Mouse (Mus musculus) lung, postnatal 0 days (tissue): ENCODE measurements around the gene Cntf. TPM values are rescaled to one million over a fixed set of nuclear protein-coding genes. Genes with fewer than 3 reads are reported as not detected.
A peak's percentile ranks its signal among the peaks of the same experiment; 100 is the strongest.

ENCODE experiments used
- ATAC-seq: fragments of 200-750 bp; cut with Nextera tagmentation; 2 replicates; pipeline ENCODE4 v1.8.0; 2017; ENCODE audit warnings: moderate library complexity
- DNase-seq: peaks from one replicate; pipeline ENCODE4 v3.0.0-alpha.2; 2016; ENCODE audit warnings: low spot score
- H3K27ac ChIP-seq: fragments of 300-500 bp; sonication (generic); 2 replicates; pipeline ENCODE4 v1.5.1; 2014; ENCODE audit warnings: antibody characterized with exemption, mild to moderate bottlenecking, low read length, mixed read lengths
- H3K27me3 ChIP-seq: fragments of 300-500 bp; sonication (generic); replicated peaks from 2 replicates; pipeline ENCODE4 v1.6.1; 2014; ENCODE audit warnings: low read length, mixed read lengths; ENCODE audit not compliant: insufficient read depth
- H3K36me3 ChIP-seq: fragments of 300-500 bp; sonication (generic); 2 replicates; pipeline ENCODE4 v1.6.1; 2014; ENCODE audit warnings: low read length, mixed read lengths; ENCODE audit not compliant: insufficient read depth
- H3K4me1 ChIP-seq: fragments of 300-500 bp; sonication (generic); 2 replicates; pipeline ENCODE4 v1.6.1; 2014; ENCODE audit warnings: antibody characterized with exemption, low read depth, low read length, mixed read lengths; ENCODE audit not compliant: insufficient read depth
- H3K4me2 ChIP-seq: fragments of 300-500 bp; sonication (generic); replicated peaks from 2 replicates; pipeline ENCODE4 v1.6.1; 2014; ENCODE audit warnings: low read depth, mild to moderate bottlenecking, low read length, moderate library complexity, mixed read lengths
- H3K4me3 ChIP-seq: fragments of 300-500 bp; sonication (generic); 2 replicates; pipeline ENCODE4 v1.5.1; 2014; ENCODE audit warnings: low read depth, low read length
- H3K9ac ChIP-seq: fragments of 300-500 bp; sonication (generic); replicated peaks from 2 replicates; pipeline ENCODE4 v1.6.1; 2014; ENCODE audit warnings: low read depth, mild to moderate bottlenecking
- H3K9me3 ChIP-seq: fragments of 300-500 bp; sonication (generic); 2 replicates; pipeline ENCODE4 v1.6.1; 2016; ENCODE audit warnings: low read length, mixed read lengths
- CTCF ChIP-seq: IDR thresholded peaks from 2 replicates; pipeline ENCODE4 v1.5.1; 2016; ENCODE audit warnings: antibody characterized with exemption, mild to moderate bottlenecking
- EP300 ChIP-seq: IDR thresholded peaks from 2 replicates; pipeline ENCODE4 v1.6.1; 2016; ENCODE audit warnings: antibody characterized with exemption, mild to moderate bottlenecking, control low read depth
- WGBS: fragments of 180-500 bp; shearing (Covaris S2); extraction: QIAGEN DNeasy Blood & Tissue Kit; methylation state at CpG from one replicate; pipeline ENCODE4 v1.1.7; 2014; 5-methylcytosine and 5-hydroxymethylcytosine counted together
- polyA plus RNA-seq: library from polyadenylated mRNA; unstranded; fragments of >200 nt; fragmentation: Nextera tagmentation; extraction: Ambion mirVana; gene quantifications from 2 replicates; pipeline ENCODE4 v1.2.1, GENCODE M21; 2015

Gene Cntf
- polyA plus RNA-seq, 1 experiment from 2014 or later, result 0.91 TPM

- 78% methylated on average over 3 of the region's 3 CpGs for WGBS
- no peak for ATAC-seq
- H3K9ac ChIP-seq, result no peak overlapping the region
Measured at GRCm38 (mm10) chr19:12802830-12803229, 37.4 kb upstream of the Cntf start.

GRCm38 (mm10) chr19:12801046-12801445 lies 35.6 kb upstream of the Cntf start:
- no peak overlapping the region for H3K4me2 ChIP-seq
- no peaks in the 10 kb centered on the region for H3K36me3 ChIP-seq
- ATAC-seq (no peak), DNase-seq (no peak)
- no peaks in the 10 kb centered on the region for H3K4me1 ChIP-seq
- H3K4me3 ChIP-seq, result no peak overlapping the region
- no peaks in the 10 kb centered on the region for H3K9me3 ChIP-seq
- TF ChIP-seq EP300 (no peak), CTCF (no peak)
- WGBS, result 61% methylated on average over 3 of the region's 3 CpGs
- no peak overlapping the region for H3K9ac ChIP-seq
- H3K27me3 ChIP-seq, result no peaks in the 10 kb centered on the region
- no peak overlapping the region for H3K27ac ChIP-seq

More at GRCm38 (mm10) chr19:12802830-12803229, 37.4 kb upstream of the Cntf start:
- Histone ChIP-seq H3K27ac (no peak overlapping the region), H3K4me2 (no peak overlapping the region), H3K36me3 (no peaks in the 10 kb centered on the region), H3K27me3 (no peaks in the 10 kb centered on the region), H3K9me3 (no peaks in the 10 kb centered on the region), H3K4me1 (no peaks in the 10 kb centered on the region), H3K4me3 (no peak overlapping the region)
- TF ChIP-seq CTCF (no peak), EP300 (0 out of 2 replicates have a peak, but pooled peaks have one; percentile 29)
- no peak for DNase-seq

GRCm38 (mm10) chr19:12800621-12801020 lies 35.2 kb upstream of the Cntf start:
- WGBS, result 70% methylated on average over 2 of the region's 2 CpGs
- no peak for TF ChIP-seq EP300
- no peak for TF ChIP-seq CTCF
- Histone ChIP-seq H3K9ac (no peak overlapping the region), H3K27me3 (no peaks in the 10 kb centered on the region), H3K4me1 (no peaks in the 10 kb centered on the region), H3K9me3 (no peaks in the 10 kb centered on the region), H3K4me2 (no peak overlapping the region), H3K36me3 (no peaks in the 10 kb centered on the region), H3K4me3 (no peak overlapping the region), H3K27ac (no peak overlapping the region)
- no peak for ATAC-seq
- DNase-seq, result no peak

GRCm38 (mm10) chr19:12799081-12799480 lies 33.6 kb upstream of the Cntf start:
- Histone ChIP-seq H3K27ac (no peak overlapping the region), H3K4me3 (no peak overlapping the region), H3K4me2 (no peak overlapping the region), H3K9me3 (no peaks in the 10 kb centered on the region), H3K27me3 (no peaks in the 10 kb centered on the region), H3K4me1 (no peaks in the 10 kb centered on the region), H3K9ac (no peak overlapping the region), H3K36me3 (no peaks in the 10 kb centered on the region)
- WGBS, result 85% methylated on average over 3 of the region's 3 CpGs
- no peak for DNase-seq
- ATAC-seq, result no peak
- TF ChIP-seq CTCF, result no peak
- no peak for TF ChIP-seq EP300

- H3K4me3 ChIP-seq, result no peak overlapping the region
- no peaks in the 10 kb centered on the region for H3K9me3 ChIP-seq
- H3K27ac ChIP-seq, result no peak overlapping the region
- H3K36me3 ChIP-seq, result no peaks in the 10 kb centered on the region
- 60% methylated on average over 4 of the region's 4 CpGs for WGBS
- no peaks in the 10 kb centered on the region for H3K27me3 ChIP-seq
- ATAC-seq (no peak), DNase-seq (no peak)
- no peak overlapping the region for H3K9ac ChIP-seq
- TF ChIP-seq EP300, result no peak
- TF ChIP-seq CTCF, result no peak
- H3K4me2 ChIP-seq, result no peak overlapping the region
- H3K4me1 ChIP-seq, result no peaks in the 10 kb centered on the region
Measured at GRCm38 (mm10) chr19:12798404-12798803, 33.0 kb upstream of the Cntf start.

GRCm38 (mm10) chr19:12797071-12797470 lies 31.6 kb upstream of the Cntf start:
- peak overlapping the region; percentile 71 for H3K4me2 ChIP-seq
- H3K27ac ChIP-seq, result peak overlapping the region; percentile 100
- H3K36me3 ChIP-seq, result no peaks in the 10 kb centered on the region
- under 1% methylated on average over 7 of the region's 7 CpGs for WGBS
- H3K9me3 ChIP-seq, result no peaks in the 10 kb centered on the region
- H3K9ac ChIP-seq, result peak overlapping the region; percentile 66; the same call in 1 of the 2 replicates
- peak; percentile 66 for TF ChIP-seq CTCF
- TF ChIP-seq EP300, result no peak
- ATAC-seq (no peak), DNase-seq (peak; percentile 76)
- H3K4me1 ChIP-seq, result peaks cover 3% of the 10 kb centered on the region; the same call in 1 of the 2 replicates
- H3K27me3 ChIP-seq, result no peaks in the 10 kb centered on the region
- peak overlapping the region; percentile 99 for H3K4me3 ChIP-seq
